Mouse (Mus musculus): ENCODE results near the gene Snrpg.
A peak's percentile ranks its signal among the peaks of the same experiment; 100 is the strongest.
"Not testable (repeated sequence)": the region's sequence is repeated elsewhere in the genome, so short reads cannot be mapped to it uniquely, and the experiment has no call there.

The Snrpg gene

GRCm38 (mm10) chr6:86370764-86371339 lies at the start of gene Snrpg:
Snrpg (plus strand) TSS chr6:86371304.
- no peak for ATAC-seq (ENCODE audit: low TSS enrichment)

DNA sequence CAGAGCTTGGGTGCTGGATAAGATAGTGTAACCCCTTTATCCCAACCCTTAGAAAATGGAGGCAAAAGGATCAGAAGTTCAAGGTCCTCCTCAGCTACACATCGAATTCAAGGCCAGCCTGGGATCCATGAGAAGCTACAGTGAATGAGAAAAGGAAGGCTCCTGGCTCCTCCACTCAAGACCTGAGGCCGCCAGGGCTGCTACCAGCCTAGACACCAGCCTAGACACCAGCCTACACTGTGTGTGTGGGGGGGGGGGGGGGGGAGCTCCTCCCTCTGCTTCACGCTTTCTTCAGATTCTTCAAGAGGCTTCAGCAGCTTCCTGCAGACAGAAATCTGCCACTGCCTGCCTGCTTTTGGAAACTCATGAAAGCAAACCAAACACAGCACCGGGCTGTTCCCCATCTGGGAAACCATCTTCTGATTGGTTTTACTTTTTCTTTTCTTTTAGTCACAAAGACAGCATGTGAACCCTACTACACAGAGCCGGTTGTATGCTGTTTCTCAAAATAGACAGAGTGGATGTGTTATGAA lies 49.0 kb upstream of the Snrpg start:
- peak; percentile 70 for ATAC-seq (ENCODE audit: low TSS enrichment)

DNA sequence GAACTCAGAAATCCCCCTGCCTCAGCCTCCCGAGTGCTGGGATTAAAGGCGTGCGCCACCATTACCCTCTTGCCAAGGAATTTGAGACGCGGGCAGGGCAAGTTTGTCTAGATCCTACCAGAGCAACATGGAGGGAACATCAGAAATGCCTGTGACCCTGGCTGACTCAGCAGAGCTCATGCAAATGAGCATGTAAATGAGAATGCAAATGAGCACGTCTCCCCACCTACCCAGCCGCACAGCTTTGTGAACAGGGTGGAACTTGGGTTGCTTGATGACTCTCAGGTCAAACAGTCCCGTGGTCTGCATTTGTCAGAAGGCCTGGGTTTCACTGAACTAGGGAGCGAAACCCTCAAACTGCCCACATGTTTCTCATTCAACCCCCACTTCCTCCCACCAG lies 48.1 kb upstream of the Snrpg start:
- ATAC-seq (ENCODE audit: low TSS enrichment): no peak

DNA sequence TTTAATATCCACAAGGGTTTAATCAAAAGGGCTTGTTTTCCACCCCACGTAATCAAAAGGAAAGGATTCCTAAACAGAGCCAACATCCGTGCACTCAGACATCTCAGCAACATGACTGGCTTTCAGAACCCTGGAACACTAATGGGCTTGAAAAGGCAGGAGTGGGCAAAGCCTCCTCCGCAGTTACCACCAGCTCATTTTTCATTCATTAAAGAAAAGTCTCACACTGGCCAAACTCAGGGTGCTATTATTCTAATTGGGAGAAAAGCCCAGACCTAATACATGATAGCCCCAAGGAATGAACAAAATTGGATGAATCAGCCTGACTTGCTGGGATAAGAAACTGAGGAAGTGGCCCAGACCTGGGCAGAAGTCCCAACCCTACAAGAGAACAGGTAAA lies 46.7 kb upstream of the Snrpg start:
- no peak for ATAC-seq (ENCODE audit: low TSS enrichment)

DNA sequence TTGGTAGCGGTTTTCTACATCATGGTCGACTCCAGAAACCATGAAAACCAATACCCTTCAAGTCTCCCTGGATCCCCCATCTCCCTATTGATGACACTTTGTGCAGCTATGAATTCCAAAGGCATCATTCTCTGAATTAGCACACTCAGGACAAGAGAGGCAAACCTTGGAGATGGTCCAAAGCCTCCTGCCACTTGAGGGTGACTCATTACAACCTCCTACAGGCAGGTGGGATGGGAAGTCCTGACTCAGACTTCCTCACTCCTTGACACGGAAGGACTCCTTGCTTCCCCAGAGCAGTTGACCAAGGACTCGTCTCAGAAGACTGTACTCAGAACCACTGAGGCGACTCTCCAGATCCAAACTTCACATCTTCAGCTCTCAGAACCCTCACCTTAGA lies 45.5 kb upstream of the Snrpg start:
- no peak for ATAC-seq (ENCODE audit: low TSS enrichment)

- no peak for ATAC-seq (ENCODE audit: low TSS enrichment)
Measured at GRCm38 (mm10) chr6:86326866-86327265, 44.2 kb upstream of the Snrpg start.

DNA sequence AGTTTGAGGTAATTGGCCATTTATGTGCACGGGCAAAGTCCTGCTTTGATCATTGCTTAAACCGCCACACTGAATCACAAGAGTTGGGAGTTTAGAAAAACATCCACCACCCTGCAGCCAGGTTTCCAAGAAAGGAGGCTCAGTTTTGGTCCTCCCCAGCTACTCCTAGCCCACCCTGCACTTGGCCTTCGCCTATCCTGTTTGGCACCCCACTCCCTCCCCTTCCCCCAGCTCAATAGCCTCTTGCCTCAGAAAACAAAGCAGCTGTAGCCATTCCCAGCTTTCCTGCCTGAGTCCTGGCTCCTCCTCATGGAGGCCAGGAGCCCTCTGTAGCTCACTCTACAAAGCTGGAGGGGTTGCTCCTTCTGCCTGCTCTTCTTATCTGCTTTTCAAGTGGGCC lies 42.7 kb upstream of the Snrpg start:
- ATAC-seq (ENCODE audit: low TSS enrichment): no peak

- no peak for ATAC-seq (ENCODE audit: low TSS enrichment)
Measured at GRCm38 (mm10) chr6:86329943-86330342, 41.2 kb upstream of the Snrpg start.

DNA sequence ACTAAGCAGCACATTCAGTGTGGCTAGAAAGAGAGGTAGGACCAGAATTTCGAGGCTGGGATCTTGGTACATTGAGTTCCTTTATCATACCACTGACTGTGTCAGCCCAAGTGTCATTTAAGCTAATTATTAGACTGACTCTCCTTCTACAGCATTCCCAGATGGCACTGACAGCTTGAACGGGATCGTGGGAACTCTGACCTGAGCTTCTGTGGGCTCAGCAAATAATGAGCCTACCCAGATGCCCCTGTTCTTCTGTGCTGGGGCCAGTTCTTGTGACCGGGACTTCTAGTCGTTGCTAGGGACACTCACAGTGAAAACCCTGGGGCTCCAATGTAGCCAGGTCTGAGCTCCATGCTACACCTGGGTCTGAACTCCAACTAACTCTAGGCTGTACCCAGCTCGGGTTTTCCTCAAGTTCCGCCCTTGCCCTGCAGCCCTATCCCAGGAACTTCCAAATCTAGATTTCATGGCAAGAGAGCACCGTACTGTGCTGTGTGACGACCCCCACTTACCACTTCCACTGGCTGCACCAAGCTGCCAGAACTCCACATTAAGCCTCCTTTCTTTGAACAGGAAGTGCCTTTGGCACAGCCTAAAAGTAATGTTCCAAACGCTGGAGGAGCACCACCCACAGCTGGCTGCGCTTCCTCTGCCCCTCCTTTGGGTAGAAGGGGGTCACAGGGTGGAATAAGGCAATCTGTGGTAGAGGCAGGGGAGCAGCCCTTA lies 35.8 kb upstream of the Snrpg start:
- ATAC-seq (ENCODE audit: low TSS enrichment): no peak

- no peak for ATAC-seq (ENCODE audit: low TSS enrichment)
Measured at GRCm38 (mm10) chr6:86335860-86336259, 35.2 kb upstream of the Snrpg start.

DNA sequence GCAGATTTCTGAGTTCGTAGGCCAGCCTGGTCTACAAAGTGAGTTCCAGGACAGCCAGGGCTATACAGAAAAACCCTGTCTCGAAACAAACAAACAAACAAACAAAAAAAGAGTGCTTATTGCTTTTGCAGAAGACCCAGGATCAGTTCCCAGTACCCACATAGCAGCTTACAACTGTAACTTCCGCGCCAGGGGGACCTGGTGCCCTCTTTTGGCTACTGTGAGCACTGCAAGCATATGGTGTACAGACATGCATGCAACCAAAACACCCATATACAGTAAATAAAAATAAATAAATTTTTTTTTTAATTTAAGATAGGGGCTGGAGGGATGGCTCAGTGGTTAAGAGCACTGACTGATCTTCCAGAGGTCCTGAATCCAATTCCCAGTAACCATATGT lies 34.8 kb upstream of the Snrpg start:
- not testable (repeated sequence) for ATAC-seq (ENCODE audit: low TSS enrichment)

DNA sequence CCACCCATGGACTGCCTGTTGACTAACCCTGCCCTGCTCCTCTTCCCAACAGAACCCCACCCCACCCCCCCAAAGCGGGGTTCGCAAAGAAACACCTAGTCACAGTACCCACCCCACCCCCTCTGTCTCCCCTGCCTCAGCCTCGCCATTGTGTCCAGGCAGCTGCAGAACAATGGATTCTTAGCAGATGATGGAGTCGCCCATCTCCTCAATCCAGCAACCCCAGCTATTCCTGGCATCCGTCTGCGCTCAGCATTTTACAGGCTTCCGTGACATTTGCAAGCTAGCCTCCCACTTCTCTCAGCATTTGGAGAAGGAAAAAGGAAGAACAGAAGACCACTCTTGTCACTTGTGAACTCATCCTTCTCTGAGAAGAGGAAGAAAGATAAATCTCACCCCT lies 27.4 kb upstream of the Snrpg start:
- ATAC-seq (ENCODE audit: low TSS enrichment): peak; percentile 57; the same call in 1 of the 2 replicates

- ATAC-seq (ENCODE audit: low TSS enrichment): no peak
Measured at GRCm38 (mm10) chr6:86346063-86346462, 25.0 kb upstream of the Snrpg start.

- peak; percentile 76; the same call in 1 of the 2 replicates for ATAC-seq (ENCODE audit: low TSS enrichment)
Measured at GRCm38 (mm10) chr6:86349257-86349656, 21.8 kb upstream of the Snrpg start.

DNA sequence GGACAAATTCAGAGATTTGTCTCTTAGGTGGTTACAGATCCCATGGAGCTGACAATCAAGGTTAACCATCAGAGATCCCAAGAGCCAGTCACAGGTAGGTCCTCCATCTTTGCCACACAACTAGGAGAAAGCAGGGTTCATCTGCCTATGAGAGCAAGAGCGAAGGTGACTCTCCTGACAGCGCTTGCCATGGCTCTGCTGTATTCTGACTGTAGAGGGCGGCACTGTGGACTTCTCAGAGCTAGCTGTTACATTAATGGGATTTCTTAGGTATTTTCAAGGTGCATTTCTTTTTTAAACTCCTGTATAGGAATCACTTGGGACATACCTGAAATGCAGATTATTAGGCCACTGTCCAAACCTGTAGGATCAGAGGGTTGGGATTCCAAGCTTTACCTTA lies 16.2 kb upstream of the Snrpg start:
- ATAC-seq (ENCODE audit: low TSS enrichment): no peak

- no peak for ATAC-seq (ENCODE audit: low TSS enrichment)
Measured at GRCm38 (mm10) chr6:86356956-86357355, 14.1 kb upstream of the Snrpg start.

- ATAC-seq (ENCODE audit: low TSS enrichment): no peak
Measured at GRCm38 (mm10) chr6:86360691-86361090, 10.4 kb upstream of the Snrpg start.

DNA sequence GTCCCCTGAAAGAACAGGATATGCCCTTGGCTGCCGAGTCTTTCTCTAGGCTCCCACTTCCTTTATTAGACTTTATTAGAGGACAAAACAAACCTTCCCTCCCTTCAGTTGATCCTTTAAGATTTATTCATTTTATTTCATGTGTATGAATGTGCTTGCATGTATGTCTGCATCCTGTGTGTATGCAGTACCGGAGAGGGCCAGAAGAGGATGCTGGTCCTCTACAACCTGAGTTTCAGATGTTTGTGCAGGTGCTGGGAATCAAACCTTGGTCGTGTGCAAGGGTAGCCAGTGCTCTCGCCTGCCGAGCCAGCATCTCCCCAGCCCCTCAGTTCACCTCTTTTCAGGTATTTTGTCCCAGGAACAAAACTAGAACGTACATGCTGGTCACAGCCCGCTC lies 9.7 kb upstream of the Snrpg start:
- ATAC-seq (ENCODE audit: low TSS enrichment): no peak

DNA sequence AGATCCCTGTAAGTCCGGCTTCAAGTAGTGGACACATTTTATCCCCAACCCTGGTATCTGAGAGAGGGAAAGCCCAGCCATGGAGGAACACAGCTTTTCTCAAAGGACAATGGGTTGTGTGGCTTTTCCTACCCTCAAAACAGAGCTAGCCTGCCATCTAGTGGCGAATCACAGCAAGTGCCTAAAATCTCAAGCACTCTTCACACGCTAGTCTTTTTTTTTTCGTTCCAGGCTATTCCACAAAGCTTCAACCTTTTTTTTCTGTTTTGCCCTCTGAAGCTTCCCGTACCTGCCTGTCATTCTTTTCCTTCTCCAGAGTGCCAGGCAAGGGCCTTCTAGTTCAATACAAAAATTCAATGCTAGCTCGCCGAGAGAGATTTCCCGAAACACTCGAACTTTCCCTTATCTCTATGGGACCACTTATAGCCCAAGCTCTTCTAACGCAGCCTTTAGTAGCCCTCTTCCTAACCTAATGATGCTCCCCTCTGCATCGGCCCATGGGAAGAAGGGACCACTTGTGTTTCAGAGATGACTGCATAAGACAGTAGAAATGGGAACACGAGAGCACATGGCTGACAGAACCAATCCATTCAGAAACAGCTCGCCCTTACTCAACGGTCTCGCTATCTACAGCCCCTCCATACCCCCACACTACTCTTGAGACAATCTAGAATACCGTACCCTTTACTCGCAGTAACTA lies 6.5 kb upstream of the Snrpg start:
- peak; percentile 54 for ATAC-seq (ENCODE audit: low TSS enrichment)

DNA sequence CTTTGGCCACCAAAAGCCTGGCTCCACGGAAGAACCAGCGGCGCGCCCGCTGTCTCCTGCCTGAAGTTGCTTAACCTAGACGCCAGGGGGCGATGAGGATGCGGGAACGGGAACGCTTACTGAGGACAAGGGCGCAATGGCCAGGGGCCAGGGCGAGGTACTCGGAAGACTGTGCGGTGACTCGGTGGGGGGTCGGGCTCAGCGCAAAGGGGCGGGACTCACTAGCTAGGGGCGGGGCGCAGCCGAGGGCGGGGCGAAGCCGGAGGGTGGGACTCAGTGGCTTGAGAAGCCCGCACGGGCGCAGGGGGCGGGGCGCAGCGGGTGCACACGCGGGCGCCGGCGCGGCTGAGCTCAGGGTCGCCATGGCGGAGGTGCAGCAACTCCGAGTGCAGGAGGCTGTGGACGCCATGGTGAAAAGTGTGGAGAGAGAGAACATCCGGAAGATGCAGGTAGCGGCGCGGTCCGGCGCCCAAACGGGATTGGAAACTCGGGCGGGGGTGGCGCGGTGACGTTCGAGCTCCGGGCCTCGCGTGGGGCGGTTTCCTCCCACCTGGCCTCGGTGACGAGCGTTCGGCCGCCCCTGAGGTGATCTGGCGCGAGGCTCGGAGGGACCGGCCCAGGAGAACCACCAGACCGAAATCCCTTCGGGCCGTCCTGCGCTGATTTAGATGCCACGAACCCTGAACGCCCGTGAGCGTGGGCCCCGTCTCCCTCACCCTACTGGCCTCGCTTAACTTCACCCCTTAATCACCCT lies 5.6 kb upstream of the Snrpg start, which contains the start of gene Fam136a:
Gene Fam136a (plus strand): TSS at position 276 of the 754 bp plus-strand sequence.
- ATAC-seq (ENCODE audit: low TSS enrichment): peak; percentile 75

- no peak for ATAC-seq (ENCODE audit: low TSS enrichment)
Measured at GRCm38 (mm10) chr6:86366125-86366852, 4.8 kb upstream of the Snrpg start.
